Mouse (Mus musculus) cortical plate, adult 2 months (tissue): ENCODE measurements around the gene Wfdc12. TPM values are rescaled to one million over a fixed set of nuclear protein-coding genes. Genes with fewer than 3 reads are reported as not detected.

Source experiments
- H3K27ac ChIP-seq: fragments of 200-500 bp; 2 replicates; pipeline ENCODE4 v1.5.1; 2012; ENCODE audit warnings: low read length, control low read depth, inconsistent platforms; ENCODE audit not compliant: insufficient read depth
- H3K4me1 ChIP-seq: fragments of 200-500 bp; 2 replicates; pipeline ENCODE4 v1.6.1; 2011; ENCODE audit warnings: low read length; ENCODE audit not compliant: control insufficient read depth, insufficient read depth
- H3K4me3 ChIP-seq: fragments of 200-500 bp; 2 replicates; pipeline ENCODE4 v1.5.1; 2011; ENCODE audit warnings: mild to moderate bottlenecking, low read length, control low read depth; ENCODE audit not compliant: insufficient read depth
- CTCF ChIP-seq: fragments of 200-500 bp; IDR thresholded peaks from 2 replicates; pipeline ENCODE4 v1.5.1; 2011; ENCODE audit warnings: mild to moderate bottlenecking, control low read depth, low read length; ENCODE audit not compliant: insufficient read depth; ENCODE audit errors: extremely low read depth
- POLR2A ChIP-seq: fragments of 200-500 bp; IDR thresholded peaks from 2 replicates; pipeline ENCODE4 v1.6.1; 2011; ENCODE audit warnings: mild to moderate bottlenecking, low read length, control low read depth; ENCODE audit not compliant: insufficient read depth; ENCODE audit errors: extremely low read depth
- polyA plus RNA-seq: library from polyadenylated mRNA; depleted of rRNA; stranded (reverse); fragments of >200 nt; gene quantifications from 2 replicates; pipeline ENCODE4 v1.2.3, GENCODE M21; 2012

Wfdc12 gene
- polyA plus RNA-seq, 1 experiment = 0.19 TPM

- TF ChIP-seq CTCF (no peak), POLR2A (no peak)
- Histone ChIP-seq H3K4me1 (peaks cover 1% of the 10 kb centered on the region; the same call in 1 of the 2 replicates), H3K27ac (no peak overlapping the region), H3K4me3 (no peak overlapping the region)
Measured at GRCm38 (mm10) chr2:164180770-164181169, 9.6 kb downstream of the Wfdc12 start.

DNA sequence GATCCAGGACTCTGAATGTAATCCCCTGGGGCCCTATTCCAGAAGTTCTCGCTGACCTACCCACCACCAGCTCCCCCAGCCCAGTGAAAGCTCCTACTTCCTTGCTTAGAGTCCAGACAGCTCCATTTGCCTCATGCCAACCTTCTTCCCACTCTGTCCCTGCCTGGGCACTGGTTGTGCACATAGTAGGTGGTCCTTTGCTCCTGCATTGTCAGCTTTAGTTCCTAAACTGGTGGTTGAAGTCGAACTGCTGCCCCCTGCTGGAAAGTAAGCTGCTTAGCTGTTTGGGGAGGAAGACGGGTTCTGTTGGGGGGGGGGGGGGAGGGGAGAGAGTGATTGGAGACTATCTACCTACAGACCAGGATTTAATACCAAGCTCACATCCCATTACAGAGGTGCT lies 10.3 kb downstream of the Wfdc12 start:
- TF ChIP-seq POLR2A (no peak), CTCF (peak; percentile 36)
- Histone ChIP-seq H3K27ac (no peak overlapping the region), H3K4me3 (no peak overlapping the region), H3K4me1 (peaks cover 3% of the 10 kb centered on the region; the same call in 1 of the 2 replicates)

DNA sequence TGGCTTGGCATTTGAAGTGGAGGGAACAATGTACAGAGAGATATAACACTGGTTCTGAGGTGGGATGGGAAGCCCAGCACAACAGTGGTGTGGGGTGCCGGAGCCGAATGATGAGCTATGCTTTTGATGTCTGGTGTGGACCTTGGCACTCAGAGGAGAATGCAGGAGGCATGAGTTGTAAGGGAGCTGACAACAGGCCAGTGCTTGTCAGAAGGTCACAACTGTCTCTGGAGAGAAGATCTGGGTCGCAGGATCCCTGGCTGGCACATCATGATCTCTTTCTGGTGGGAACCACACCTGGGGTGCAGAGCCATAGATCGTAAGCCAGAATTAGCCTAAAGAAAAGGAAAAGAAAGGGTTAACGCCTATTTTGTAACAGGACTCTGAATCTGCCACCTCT lies 12.6 kb downstream of the Wfdc12 start:
- Histone ChIP-seq H3K27ac (no peak overlapping the region), H3K4me3 (no peak overlapping the region), H3K4me1 (peaks cover 5% of the 10 kb centered on the region; the same call in 1 of the 2 replicates)
- no peak for TF ChIP-seq POLR2A
- TF ChIP-seq CTCF = no peak

- Histone ChIP-seq H3K27ac (no peak overlapping the region), H3K4me1 (peaks cover 5% of the 10 kb centered on the region; the same call in 1 of the 2 replicates), H3K4me3 (no peak overlapping the region)
- TF ChIP-seq POLR2A = no peak
- TF ChIP-seq CTCF = no peak
Measured at GRCm38 (mm10) chr2:164175850-164176249, 14.6 kb downstream of the Wfdc12 start.

DNA sequence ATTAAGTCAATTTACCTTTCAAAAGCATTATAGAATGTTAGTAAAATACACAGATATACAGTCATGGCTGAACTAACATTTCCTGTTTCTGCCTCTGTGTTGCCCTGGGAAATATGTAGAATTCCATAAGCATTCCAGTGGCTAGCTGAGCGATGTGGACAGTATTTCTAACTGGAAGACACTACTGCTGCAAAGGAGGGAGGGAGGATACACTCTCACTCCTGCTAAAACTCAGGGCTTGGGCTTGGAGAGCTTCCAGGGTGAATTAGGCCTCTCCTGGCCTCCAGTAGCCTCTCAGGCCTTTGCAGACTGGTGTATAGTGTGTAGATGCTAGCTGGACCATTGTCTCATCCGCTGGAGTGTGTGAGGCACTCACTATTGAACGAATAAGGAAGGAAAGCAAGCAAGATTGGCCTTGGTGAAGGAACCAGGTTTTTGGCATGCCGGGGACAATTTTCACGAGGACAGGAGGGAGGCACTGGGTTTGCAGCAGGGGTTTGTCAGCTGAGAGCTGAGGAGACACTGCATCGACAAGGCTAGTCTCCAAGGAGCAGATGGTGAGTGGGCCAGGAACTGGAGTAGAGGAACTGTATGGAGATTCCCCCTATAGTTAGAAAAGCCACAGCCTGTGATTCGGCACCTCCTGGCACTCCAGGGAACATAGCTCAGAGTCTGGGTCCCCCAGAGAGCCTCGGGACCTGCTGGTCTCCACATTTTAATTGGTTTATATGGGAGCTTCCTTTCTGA lies 15.6 kb downstream of the Wfdc12 start:
- H3K4me3 ChIP-seq = no peak overlapping the region
- H3K27ac ChIP-seq = 0 out of 2 replicates have a peak overlapping the region, but pooled peaks have one; percentile 8
- TF ChIP-seq CTCF (no peak), POLR2A (no peak)
- H3K4me1 ChIP-seq = peaks cover 5% of the 10 kb centered on the region; the same call in 1 of the 2 replicates

GRCm38 (mm10) chr2:164173394-164173793 lies 17.0 kb downstream of the Wfdc12 start:
- no peak for TF ChIP-seq POLR2A
- Histone ChIP-seq H3K4me3 (no peak overlapping the region), H3K27ac (no peak overlapping the region), H3K4me1 (peaks cover 5% of the 10 kb centered on the region; the same call in 1 of the 2 replicates)

DNA sequence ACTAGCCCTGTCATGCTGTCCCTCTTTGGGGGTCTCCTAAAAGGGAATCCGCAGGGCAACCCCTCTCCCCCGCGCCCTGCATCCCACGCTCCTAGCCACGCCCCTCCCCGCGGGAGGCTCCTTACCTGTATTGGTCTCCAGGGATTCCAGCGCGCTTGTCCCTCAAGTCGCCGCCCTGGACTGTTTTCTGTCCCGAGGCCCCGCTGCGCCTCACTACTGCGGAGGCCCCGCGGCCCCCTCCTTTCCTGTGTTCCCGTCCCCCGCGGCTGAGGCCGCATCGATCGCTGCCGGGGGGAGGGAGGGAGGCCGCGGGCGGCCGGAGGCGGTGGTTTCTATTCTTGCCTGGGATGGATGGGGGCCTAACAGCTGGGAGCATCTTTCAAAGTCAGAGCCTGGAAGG lies 19.5 kb downstream of the Wfdc12 start, which contains the start of gene Kcns1:
TSS of gene Kcns1 (minus strand) at position 212 of the 400 bp plus-strand sequence.
- Histone ChIP-seq H3K4me3 (peak within 1 kb of the TSS; percentile 19), H3K27ac (no peak within 1 kb of the TSS)
- no peak for TF ChIP-seq CTCF
- TF ChIP-seq POLR2A = no peak

GRCm38 (mm10) chr2:164170326-164170725 lies 20.1 kb downstream of the Wfdc12 start:
- Histone ChIP-seq H3K27ac (no peak overlapping the region), H3K4me3 (peak overlapping the region; percentile 19; the same call in 1 of the 2 replicates), H3K4me1 (peaks cover 1% of the 10 kb centered on the region; the same call in 1 of the 2 replicates)
- no peak for TF ChIP-seq POLR2A
- TF ChIP-seq CTCF = no peak

More for the DNA sequence above, 19.5 kb downstream of the Wfdc12 start, which contains the start of gene Kcns1:
- H3K4me1 ChIP-seq = peaks cover 4% of the 10 kb centered on the region; the same call in 1 of the 2 replicates

- Histone ChIP-seq H3K4me1 (peaks cover under 1% of the 10 kb centered on the region; the same call in 1 of the 2 replicates), H3K4me3 (peak overlapping the region; percentile 26), H3K27ac (no peak overlapping the region)
- TF ChIP-seq CTCF (no peak), POLR2A (no peak)
Measured at GRCm38 (mm10) chr2:164168571-164168946, 21.8 kb downstream of the Wfdc12 start.
